Mouse (Mus musculus) megakaryocyte progenitor cell, adult 5-6 weeks (primary cell): ENCODE results near the gene Large2. TPM values are rescaled to one million over a fixed set of nuclear protein-coding genes. Genes with fewer than 3 reads are reported as not detected.

ENCODE experiments used
- ATAC-seq: replicated peaks from 2 replicates; pipeline ENCODE4 v1.8.0; 2016; ENCODE audit warnings: mild to moderate bottlenecking, moderate TSS enrichment, inconsistent platforms; ENCODE audit not compliant: poor library complexity
- total RNA-seq, 2 experiments: library from RNA; stranded (forward) in 1 of 2; stranded (reverse) in 1 of 2; fragments of 157-497, 149-512 nt in 1 of 2; fragments of 200-1000 nt in 1 of 2; gene quantifications; 2 replicates each; pipeline versions ENCODE4 v1.2.3 to v1.2.4; 2015 to 2017

The Large2 gene
- total RNA-seq, 2 experiments from 2014 or later = 0.69 TPM; not detected in 1

- no peak for ATAC-seq
Measured at GRCm38 (mm10) chr2:92331871-92332270, 42.8 kb downstream of the Large2 start.

- 0 out of 2 replicates have a peak, but pooled peaks have one; percentile 42 for ATAC-seq
Measured at GRCm38 (mm10) chr2:92331410-92331809, 43.3 kb downstream of the Large2 start.

GRCm38 (mm10) chr2:92330840-92331239 is 43.8 kb downstream of the Large2 start:
- peak; percentile 87 for ATAC-seq

- ATAC-seq = no peak
Measured at GRCm38 (mm10) chr2:92328206-92328605, 46.5 kb downstream of the Large2 start.

- no peak for ATAC-seq
Measured at GRCm38 (mm10) chr2:92327601-92328000, 47.1 kb downstream of the Large2 start.

- ATAC-seq = no peak
Measured at GRCm38 (mm10) chr2:92326221-92326620, 48.4 kb downstream of the Large2 start.

- ATAC-seq = no peak
Measured at GRCm38 (mm10) chr2:92325676-92326075, 49.0 kb downstream of the Large2 start.

GRCm38 (mm10) chr2:92322669-92323068 is 52.0 kb downstream of the Large2 start:
- peak; percentile 77 for ATAC-seq

GRCm38 (mm10) chr2:92317228-92317627 is 57.4 kb downstream of the Large2 start:
- peak; percentile 80 for ATAC-seq

- ATAC-seq = peak; percentile 71
Measured at GRCm38 (mm10) chr2:92316652-92317051, 58.0 kb downstream of the Large2 start.

Other genes with a start within 250 kb of the Large2 start
- 10.3 and 22.1 TPM in 2 replicates for gene Pex16, start 193 bp downstream of the Large2 start, total RNA-seq (2015)
- gene Pex16, start 193 bp downstream of the Large2 start, total RNA-seq (2017) = 11.3 and 16.7 TPM in 2 replicates
- 1.6 and 2.1 TPM in 2 replicates for gene 1700029I15Rik, start 7.7 kb upstream of the Large2 start, total RNA-seq (2015)
- 1.3 and 2.5 TPM in 2 replicates for gene 1700029I15Rik, start 7.7 kb upstream of the Large2 start, total RNA-seq (2017)
- gene Mapk8ip1, start 26.4 kb upstream of the Large2 start, total RNA-seq (2015) = not detected in 2 replicates
- 0.07 TPM in 1 of 2 replicates, not detected in the other for gene Mapk8ip1, start 26.4 kb upstream of the Large2 start, total RNA-seq (2017)
- 9.0 and 10.1 TPM in 2 replicates for gene Cry2, start 59.2 kb upstream of the Large2 start, total RNA-seq (2015)
- gene Cry2, start 59.2 kb upstream of the Large2 start, total RNA-seq (2017) = 7.4 and 10.9 TPM in 2 replicates
- gene Slc35c1, start 85.7 kb upstream of the Large2 start, total RNA-seq (2015) = 62.3 and 76.4 TPM in 2 replicates
- gene Slc35c1, start 85.7 kb upstream of the Large2 start, total RNA-seq (2017) = 16.5 and 19.3 TPM in 2 replicates
- 0.12 and 0.22 TPM in 2 replicates for gene Chst1, start 224.8 kb upstream of the Large2 start, total RNA-seq (2015)
- gene Chst1, start 224.8 kb upstream of the Large2 start, total RNA-seq (2017) = 0.14 TPM in 1 of 2 replicates, not detected in the other